In genomic region chr16:4584438-4584837, GRCm38 (mm10) we compare ENCODE assay signal across 1 mouse cellular context.
TF ChIP-seq lines count a peak whose summit lies in the region.

No protein-coding gene starts in this region.

TF ChIP-seq in CH12.LX, 34 proteins besides CTCF, POLR2A, EP300 and RAD21 (continued from another document):
- no peak for TF ChIP-seq MAFK (IDR thresholded peaks at IDR 0.05; ENCODE audit: insufficient replicate concordance, low read length)
TF ChIP-seq in CH12.LX: peak in this region for 4.
